Mouse (Mus musculus) testis, adult 2 months (tissue): ENCODE measurements at regions not wholly inside any gene's neighbourhood (a gene's known extent, or its start where the extent isn't known, plus 50 kb on each side); places are given as distances from the start of the nearest gene placed in this dataset.

Experiments used
- CTCF ChIP-seq: fragments of 200-500 bp; IDR thresholded peaks from 2 replicates; pipeline ENCODE4 v1.5.1; 2012; ENCODE audit warnings: low read depth, mild to moderate bottlenecking, inconsistent platforms, low read length, moderate library complexity; ENCODE audit not compliant: control insufficient read depth, insufficient read depth, insufficient replicate concordance
- POLR2A ChIP-seq: fragments of 200-500 bp; IDR thresholded peaks from 2 replicates; pipeline ENCODE4 v1.6.1; 2012; ENCODE audit warnings: low read depth, mild to moderate bottlenecking, inconsistent platforms, low read length, moderate library complexity; ENCODE audit not compliant: control insufficient read depth

DNA sequence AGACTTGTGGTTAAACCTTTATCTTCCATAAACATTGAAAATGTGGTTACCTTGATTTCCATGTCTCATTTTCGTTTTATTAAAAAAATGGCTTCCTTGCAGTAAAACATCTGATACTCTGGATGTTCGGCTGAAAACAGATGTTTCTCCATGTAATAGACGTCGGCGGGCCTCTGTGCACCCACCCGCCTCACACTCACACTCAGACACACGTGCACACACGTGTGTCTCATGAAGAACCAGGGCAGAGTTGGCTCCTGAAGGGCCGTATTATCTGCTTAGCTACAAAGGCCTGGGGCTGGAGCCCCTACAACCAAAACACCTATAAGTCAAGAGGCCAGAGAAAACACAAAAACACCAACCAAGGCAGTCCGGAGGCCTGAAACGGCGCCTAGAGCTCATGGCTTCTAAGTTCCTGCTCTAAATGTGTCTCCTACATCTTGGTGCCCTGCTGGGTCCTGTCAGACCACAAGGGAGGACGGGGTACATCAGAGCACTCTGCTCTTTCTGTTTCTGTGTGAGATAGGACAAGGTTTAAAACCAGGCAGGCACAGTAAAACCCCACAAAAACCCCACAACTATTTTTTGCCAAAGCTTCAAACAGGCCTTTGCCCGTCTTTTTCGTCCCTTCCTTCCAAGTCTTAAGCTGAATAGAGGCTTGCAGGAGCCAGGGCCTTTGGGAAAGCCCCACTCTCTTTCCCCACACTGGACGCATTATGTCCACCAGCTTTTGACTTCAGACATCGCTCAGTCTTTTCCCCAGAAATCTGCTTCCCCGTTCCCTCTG is 201.9 kb upstream of the Six2 start:
- TF ChIP-seq CTCF (no peak), POLR2A (no peak)
